Mouse (Mus musculus): ENCODE measurements around the gene Atg13.
"Not testable (repeated sequence)": the region's sequence is repeated elsewhere in the genome, so short reads cannot be mapped to it uniquely, and the experiment has no call there.

Gene Atg13

DNA sequence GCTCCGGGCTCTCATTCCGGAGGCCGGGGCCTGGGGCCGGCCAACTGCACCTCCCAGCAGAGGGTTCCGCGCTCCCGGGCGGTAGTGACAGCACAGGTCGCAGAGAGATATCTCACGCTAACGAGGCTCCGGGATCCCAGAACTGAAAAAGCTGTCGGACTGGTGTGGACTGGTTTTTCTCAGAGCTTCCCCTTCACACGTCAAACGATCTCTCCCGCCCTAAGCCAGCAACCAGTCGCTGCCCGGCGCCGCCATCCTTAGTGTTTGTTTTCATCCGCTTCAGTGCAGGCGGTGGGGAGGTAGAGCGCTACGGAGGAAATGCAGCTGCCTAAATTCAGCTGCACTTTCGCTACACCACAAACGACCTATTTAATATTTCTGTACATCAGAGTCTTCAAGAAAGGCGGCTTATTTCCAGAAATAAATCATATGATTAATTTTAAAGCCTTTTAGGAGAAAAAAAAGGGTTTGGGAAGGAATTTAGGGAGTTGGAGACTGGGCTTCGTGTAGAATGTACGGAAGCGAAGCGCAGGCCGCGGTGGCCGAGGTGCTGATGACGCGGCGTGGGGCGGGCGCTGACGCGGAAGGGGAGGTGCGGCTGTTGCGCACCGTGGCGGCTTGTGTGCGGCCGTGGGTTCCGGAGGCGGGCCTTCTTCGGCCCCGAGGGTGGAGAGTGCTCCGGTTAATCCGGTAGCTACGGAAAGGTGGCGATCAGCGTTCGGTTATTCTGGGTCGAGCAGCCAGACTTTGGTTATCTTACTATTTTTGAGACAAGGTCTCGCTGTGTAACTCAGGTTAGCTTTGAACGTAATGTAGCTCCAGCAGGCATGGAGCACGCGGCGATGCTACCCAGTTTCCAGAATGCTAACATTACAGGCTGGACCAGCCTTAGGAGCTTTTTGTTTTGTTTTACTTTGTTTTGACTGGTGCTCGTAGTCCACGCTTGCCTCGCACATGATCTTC lies at the start of gene Atg13, which contains the start of gene Harbi1:
Gene Atg13 (minus strand): TSS at position 305 of the 963 bp plus-strand sequence.
Gene Harbi1 (plus strand): TSS at position 581 of the 963 bp plus-strand sequence.
- peak; percentile 98 for DNase-seq

DNA sequence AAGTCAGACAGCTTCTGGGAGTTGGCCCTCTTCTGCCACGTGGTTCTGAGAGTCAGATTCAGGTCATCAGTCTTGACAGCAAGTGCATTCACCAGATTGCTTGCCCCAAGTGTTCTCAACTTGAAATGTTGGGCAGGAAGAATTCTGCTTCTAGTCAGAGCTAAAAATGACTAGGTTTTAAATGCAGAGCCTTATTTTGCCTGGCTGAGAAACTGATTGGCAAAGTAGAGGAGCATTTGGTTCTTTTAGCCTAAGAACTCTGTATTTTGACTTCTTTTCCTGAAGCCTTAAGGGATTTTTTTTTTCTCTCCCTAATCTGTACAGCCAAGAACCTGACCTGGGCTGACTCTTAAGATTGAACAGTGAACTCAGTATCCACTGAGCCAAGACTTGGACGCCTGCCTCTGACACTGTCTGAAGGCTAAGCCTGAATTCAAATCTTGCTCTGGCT lies 39.5 kb upstream of the Atg13 start:
- DNase-seq, result no peak

DNA sequence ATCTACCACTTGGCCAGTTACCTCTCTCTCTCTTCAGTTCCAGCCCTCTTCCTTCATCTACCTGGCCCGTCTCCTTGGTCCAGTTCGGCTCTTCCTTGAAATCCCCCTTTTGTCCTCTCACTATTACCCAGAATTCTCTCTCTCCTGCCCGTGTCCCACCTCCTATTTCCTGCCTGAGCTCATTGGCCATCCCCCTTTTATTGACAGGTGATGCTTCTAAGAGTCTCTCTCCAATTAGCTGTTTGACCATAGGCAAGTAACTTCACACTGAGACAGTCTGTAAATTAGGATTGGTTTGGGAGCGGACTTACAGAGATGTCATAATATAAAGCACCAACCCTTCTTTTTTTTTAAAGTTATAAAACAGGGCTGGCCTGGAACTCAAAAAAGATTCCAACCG lies 34.3 kb upstream of the Atg13 start:
- no peak for DNase-seq

DNA sequence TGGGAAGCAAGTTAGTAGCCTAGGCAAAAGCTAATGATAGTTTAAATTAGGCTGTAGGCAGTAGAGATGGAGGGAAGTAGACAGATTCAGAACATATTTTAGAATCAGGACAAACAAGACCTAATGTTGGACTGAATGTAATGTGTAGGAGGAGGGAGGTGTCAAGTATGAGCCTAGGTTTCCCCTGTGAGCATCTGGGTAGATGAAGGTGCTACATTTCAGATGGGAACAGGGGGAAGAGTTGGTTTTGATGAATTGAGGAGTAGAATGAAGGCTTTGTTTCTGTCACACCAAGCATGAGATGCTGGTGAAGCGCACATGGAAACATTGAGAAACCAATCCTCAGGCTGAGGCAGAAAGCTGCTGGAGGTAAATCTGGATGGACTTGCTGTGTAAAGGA lies 29.2 kb upstream of the Atg13 start:
- DNase-seq, result no peak

DNA sequence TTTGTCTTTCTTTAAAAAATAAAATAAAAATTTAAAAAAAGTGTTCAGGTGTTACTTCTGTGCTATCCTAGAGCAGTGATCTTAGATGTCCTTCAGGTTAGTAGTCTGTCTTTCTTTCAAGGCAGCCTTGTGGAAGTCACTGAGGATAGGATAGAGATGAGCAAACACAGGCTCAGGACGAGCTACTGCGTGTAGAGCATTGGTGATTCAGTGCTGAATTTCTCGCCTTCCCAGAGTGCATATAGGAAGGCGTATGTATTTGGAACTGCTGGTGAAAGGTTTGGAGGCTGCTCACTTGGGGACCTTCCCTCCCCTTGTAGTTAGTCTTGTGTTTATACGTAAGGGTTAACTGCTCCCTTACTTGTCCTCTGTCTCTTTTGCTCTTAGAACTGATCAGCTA lies 24.8 kb upstream of the Atg13 start:
- DNase-seq, result no peak

DNA sequence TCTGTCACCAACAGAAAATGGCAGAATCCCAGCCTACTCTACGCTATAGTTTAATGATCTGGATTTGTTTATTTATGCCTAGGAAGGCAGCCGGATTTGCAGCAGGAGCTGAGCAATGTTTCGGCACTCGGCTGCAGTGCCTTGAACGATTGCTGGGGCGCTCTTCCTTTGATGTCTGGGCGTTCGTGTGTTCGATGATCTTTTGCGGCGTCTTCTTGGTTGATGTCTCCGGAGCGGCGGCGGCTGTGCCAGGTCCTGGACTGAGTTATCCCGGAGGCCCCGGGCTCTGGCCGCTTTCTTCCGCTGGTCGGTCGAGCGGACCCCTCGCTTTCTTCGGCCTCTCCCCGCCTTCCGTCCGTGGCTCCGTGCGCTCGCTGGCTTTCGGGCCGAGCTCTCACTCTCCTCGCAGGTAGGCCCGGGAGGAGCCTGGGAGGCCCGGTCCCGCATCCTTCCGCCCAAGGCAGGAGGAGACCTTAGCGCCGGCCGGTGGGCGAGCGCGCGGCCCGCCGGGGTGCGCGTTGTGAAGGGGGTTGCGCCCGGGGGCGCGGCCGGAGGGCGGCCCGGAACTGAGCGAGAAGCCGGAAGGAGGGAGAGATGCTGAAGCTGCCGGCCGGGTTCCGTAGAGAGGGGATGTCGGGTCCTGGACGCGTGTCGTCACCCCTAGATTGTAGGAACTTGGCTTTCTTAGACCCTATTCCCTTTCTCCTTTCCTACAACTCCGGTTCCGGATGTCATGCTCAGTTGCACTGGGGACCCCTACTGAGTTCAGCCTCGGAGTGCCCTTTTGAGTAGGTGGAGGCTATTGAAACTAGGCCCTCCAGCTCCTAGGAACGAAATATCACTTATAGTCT lies 19.8 kb upstream of the Atg13 start, which contains the start of gene Ambra1:
Gene Ambra1 (plus strand): TSS at position 164 of the 851 bp plus-strand sequence.
- peak; percentile 77 to 81 for DNase-seq

DNA sequence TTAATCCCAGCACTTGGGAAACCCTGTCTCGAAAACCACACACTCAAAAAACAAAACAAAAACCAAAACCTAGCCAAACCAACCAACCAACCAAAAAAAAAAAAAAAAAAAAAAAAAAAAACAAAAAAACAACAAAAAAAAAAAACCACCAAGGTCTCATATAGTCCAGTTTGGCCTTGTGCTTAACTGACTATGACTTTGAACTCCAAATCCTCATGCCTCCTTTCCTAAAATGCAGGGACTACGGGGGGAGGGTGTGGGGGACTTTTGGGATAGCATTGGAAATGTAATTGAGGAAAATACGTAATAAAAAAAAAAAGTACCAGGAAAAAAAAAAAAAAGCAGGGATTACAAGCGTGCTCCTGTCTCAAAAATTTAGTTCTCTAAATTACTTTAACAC lies 19.2 kb upstream of the Atg13 start:
- no peak for DNase-seq

DNA sequence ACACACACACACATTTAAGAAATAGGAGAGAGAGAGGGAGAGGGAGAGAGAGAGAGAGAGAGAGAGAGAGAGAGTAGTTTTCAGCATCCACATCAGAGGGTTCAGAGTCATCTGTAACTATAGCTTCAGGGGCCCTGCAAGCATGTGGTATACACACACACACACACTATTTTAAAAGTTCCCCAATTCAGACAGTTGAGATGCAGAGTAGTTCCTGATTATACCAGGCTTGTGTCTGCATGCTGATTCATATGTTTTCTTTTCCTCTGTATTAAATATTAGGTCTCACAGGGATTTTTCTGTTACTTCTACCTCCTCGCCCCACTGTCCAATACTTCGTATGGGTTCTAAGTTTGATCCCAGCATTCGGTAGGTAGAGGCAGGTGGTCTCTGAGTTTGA lies 16.6 kb upstream of the Atg13 start:
- DNase-seq, result no peak

DNA sequence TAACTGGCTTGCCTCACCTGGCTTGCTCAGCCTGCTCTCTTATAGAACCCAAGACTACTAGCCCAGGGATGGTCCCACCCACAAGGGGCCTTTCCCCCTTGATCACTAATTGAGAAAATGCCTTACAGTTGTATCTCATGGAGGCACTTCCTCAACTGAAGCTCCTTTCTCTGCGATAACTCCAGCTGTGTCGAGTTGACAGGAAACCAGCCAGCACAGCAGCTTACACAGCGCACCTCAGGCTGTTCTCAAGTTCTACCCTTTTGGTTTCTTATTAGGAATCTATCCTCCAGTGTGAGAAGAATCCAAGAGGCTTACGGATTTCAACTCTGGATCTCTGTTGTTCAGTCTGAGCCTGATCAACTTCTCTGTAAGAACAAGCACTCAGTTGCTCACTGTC lies 15.1 kb upstream of the Atg13 start:
- DNase-seq, result not testable (repeated sequence)

DNA sequence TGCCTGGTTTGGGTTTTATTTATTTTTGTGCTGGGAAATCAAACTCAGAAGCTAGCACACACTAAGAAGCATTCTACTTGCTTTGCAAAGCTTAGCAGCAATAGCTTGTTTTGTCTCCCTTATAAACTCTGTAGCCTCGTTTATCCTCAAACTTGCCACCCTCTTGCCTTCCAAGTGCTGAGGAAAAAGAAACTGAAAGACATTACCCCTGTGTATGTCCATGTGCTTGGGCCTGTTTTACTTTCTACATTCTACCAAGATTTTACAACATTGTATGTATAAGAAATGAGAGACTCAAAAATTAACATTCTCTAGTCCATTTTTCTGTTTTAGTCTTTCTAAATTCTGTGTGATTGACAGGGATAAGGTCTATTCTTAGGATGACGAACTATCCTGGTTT lies 14.3 kb upstream of the Atg13 start:
- DNase-seq, result no peak

DNA sequence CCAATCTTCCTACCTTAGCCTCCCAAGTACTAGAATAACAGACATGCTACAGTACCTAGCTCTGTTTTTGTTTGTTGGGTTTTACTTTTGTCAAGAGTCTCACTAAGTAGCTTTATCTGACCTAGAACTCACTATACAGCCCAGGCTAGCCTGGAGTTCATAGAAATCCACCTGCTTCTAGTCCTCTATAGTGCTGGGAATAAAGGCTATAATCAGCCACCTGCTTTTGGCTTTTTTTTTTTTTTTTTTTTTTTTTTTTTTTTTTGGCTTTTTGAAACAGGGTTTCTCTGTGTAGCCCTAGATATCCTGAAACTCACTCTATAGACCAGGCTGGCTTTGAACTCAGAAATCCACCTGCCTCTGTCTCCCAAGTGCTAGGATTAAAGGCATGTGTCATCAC lies 13.6 kb upstream of the Atg13 start:
- DNase-seq, result no peak

DNA sequence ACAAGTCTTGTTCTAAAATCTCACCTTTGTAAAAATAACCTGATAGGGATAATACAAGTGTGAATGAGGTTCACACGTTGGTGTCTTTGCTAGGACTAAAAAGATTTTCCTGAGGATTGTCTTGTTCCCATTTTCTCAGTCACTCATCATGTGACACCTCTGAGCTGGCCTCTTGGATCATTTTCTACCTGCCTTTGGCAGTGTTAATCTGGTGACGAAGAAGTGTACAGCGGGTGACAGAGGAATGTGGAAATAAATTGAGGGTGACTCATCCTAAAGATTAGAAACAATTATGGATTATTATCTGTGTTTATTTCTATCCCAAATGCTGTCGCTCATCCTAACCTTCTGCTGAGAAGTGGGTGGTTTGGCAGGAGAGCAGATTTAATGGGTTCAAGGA lies 13.0 kb upstream of the Atg13 start:
- no peak for DNase-seq

DNA sequence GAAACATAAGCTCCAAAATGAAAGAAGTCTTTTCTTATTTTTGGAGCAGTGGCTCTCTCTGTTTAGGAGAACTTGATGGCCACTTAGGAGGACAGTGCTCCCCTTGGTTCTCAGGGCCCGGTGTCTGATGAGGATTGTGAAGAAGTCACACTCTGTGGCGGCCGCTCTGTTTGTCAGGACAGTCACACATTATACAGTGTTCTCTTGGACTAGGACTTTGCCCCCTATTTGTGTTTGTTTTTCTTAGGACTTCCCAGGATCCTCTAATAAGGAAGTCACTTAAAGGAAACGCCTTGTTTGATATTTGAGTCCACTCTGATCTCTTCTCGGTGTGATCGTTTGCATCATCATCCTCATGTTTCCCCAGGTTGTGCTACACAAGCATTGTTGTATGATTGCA lies 7.9 kb upstream of the Atg13 start:
- no peak for DNase-seq

DNA sequence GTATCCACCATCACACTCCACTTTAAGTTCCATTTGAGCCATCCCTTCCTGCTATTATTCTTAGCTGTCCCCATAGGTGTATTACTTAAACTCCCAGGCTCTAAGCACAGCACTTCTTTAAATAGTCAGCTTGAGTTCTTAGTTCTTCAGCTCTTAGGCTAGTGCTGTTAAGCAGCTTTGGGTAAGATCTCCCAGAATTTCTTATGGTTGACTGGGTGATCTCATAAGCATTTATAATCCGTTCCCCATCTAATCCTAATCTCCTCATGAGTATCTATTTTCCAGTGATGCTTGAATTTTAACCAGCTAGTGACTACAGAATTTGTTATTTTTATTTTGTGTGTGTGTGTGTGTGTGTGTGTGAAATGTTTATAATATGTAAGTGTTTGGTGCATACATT lies 4.5 kb upstream of the Atg13 start:
- no peak for DNase-seq

DNA sequence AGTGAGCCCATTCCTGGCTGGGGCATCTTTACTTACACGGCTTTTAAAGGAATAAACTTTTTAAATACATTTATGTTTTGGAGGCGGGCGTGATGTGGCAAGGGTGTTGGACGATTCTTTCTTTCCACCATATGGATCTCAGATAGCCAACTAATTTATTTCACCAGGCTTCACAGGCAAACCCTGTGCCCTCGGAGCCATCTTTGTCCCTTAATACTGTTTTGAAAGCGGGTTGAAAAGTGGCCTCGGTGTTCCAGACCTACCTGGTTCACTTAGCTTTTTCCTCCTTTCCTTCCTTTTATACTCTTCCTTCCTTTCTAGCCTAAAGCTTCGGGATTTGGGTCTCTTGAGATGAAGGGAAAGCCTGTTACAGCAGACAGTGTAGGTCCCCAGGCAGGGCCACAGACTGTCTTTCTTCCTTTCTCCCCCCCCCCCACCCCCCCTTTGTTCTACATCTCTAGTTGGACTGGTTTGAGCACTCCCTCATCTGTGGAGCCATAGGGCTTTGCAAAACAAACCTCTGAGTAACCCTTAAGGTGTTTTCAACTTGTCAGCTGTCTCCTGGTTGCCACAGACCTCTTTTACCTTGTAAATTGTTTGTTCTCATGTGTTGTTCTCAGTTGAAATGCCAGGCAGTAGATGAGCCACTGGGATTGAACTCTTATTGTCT lies 1.0 kb upstream of the Atg13 start:
- DNase-seq, result peak in 1 of 2 experiments; percentile 28

DNA sequence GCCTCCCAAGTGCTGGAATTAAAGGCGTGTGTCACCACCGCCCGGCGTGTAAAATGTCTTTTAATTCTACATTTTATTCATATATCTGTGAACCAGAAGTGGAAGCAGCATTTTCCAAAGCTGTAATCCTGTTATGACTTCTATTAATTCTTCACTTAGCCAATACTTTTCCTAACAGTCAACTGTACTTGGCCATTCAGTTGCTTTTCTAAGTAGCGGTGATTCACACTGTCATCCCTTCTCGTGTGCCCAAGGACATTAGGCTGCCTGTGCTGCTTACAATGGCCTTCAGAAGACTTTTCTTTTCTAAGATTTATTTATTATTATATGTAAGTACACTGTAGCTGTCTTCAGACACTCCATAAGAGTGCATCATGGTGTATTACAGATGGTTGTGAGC lies 2.0 kb downstream of the Atg13 start:
- DNase-seq, result no peak

DNA sequence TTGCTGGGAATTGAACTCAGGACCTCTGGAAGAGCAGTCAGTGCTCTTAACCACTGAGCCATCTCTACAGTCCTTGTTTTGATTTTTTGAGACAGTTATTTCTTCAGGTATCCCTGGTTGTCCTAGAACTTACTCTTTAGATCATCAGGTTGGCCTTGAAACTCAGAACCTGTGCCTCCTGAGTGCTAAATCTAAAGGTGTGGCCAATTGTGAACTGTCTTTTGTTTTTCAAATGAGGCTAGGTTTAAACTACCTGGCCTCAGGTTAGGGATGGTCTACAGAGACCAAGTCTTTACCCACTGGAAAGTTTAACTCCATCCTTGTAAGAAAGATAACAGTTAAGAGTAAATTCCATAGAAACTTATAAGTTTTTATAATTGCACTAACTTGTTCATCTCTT lies 3.9 kb downstream of the Atg13 start:
- DNase-seq, result no peak

DNA sequence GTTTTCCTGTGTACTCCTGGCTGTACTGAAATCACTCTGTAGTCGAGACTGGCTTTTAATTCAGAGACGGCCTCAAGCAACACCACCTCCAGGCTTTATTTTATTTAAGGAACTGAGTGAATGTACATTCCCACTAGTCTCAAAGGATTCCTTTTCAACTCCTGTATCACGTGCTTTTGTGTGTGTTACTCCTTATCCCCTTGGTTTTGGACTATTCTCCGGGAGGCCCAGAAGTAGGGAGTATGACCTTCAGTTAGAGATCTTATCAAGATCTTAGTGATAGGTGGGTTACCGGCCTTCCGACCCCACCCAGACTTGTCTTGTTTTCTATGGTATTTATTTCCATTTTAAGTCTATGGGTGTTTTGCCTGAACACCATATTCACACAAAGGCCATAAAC lies 4.6 kb downstream of the Atg13 start:
- no peak for DNase-seq

DNA sequence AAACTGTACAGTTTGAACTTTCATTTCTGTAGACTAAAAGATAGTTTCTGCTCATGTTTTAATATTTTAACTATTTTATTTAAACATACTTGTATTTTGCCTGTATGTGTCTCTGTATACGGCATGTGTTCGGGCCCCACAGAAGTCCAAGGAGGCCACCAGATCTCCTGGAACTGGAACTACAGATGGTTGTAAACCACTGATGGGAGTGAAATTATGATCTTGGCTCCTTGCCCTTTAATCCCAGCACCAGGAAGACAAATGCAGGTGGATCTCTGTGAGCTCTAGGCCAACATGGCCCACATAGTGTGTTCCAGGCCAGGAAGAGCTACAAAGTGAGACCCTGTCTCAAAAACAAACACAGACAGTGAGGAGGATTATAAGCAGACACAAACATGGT lies 9.0 kb downstream of the Atg13 start:
- DNase-seq, result no peak

DNA sequence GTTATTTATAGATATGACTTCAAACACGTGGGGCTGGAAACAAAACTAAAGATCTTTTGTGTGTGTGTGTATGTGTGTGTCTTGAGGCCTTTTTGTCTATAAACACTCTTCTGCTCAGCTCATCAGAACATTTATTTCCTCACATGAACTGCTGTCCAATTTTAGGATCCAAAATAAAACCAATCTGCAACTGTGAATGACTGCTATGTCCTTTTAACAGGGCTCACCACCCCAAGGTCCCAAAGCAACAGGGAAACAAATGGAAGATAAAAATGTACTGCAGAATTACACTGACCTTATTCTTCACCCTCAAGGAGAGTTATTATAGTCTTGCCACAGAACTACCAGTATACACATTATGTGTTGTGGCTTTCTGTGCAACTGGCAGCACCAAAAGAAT lies 11.2 kb downstream of the Atg13 start:
- no peak for DNase-seq

DNA sequence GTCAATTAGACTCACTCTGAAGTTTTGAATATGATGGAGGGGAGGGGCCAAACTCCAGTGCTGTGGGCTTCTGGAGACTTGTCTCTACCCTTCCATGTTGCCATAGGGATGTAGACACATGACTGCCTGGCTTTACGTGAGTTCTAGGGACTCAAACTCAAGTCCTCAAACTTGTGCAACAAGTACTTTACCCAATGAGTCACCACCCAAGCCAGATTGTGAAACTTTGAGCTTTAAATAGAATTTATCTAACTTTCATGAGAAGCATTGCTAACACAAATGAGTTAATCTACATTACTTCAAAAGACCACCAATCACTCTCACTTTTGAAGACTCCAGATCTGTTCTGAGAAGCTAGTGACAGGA lies 14.2 kb downstream of the Atg13 start:
- no peak for DNase-seq

DNA sequence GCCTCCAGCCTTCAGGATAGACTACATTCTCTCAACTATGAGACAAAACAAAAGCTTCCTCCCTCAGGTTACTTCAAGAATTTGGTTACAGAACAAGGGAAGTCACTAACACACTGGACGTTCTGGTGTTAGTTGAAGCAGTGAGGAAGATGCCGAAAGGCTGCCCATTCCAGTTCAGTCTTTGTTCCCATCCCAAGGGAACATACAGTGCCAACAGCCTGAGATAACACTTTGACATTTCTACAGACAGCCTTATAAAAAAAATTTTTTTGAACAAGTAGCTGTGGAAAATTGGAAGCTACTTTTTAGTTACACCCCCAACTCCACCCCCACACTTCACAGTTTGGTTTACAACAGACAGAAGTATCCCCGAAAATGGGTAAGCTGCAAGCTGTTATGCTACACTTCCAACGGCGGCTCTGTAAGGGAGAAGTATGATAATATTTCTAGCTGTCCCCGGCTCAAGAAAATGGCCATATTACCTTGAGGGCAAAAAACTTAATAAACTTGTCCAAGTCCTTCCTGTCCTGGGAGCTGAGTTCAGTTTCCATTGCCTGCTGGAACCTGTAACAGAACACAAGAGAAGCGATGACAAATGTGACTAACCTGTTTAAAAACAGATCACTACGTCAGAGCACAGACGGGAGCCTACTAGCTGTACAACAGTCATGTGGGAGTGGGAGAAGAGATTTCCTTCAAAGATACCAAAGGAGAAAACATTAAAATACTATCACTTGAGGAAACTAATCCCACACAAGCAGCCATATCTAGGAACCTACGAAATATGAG lies 14.7 kb downstream of the Atg13 start:
- DNase-seq, result no peak
